Mouse (Mus musculus) small intestine, adult 2 months (tissue): ENCODE measurements around the gene Pde6h.

Source experiments
- CTCF ChIP-seq: fragments of 200-500 bp; IDR thresholded peaks from 2 replicates; pipeline ENCODE4 v1.5.1; 2012; ENCODE audit warnings: low read depth, mild to moderate bottlenecking, control low read depth, inconsistent platforms, low read length, moderate library complexity, mixed read lengths; ENCODE audit not compliant: insufficient replicate concordance, insufficient read length; ENCODE audit errors: extremely low read depth
- POLR2A ChIP-seq: fragments of 200-500 bp; IDR thresholded peaks from 2 replicates; pipeline ENCODE4 v1.6.1; 2012; ENCODE audit warnings: low read depth, mild to moderate bottlenecking, control low read depth, inconsistent platforms, low read length, moderate library complexity

- no peak for TF ChIP-seq CTCF
- TF ChIP-seq POLR2A: no peak
Observed at GRCm38 (mm10) chr6:136889067-136889466, 34.6 kb upstream of the Pde6h start.
